Mouse (Mus musculus) regulatory T cell (primary cell): ENCODE measurements around the gene 1700057G04Rik.

ENCODE experiments used
- in situ Hi-C: fragments of 300-600 bp; cut with MboI, MseI; formaldehyde crosslinking; loops from one replicate; pipeline ENCODE4 v1.15.1; 2025; ENCODE audit warnings: high pct_unique_total_duplicates

1700057G04Rik gene

DNA sequence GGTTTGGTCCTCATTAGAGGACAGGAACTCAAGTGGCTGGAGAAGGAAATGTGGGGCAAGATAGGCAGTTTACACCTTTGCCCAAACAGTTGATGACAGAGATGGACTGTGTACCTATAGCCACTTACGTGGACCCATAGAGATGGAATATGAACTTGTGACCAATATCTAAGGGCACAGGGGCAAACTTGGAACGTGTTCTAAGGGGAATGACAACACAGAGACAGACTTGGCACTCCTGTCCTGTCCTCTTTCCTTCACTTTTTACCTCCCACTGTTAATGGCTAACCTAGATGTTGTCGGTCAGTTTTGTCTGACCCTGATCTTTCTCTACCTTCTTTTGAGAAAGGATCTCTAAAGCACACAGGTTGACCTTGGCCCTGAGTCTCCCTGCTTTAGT, 74.2 kb downstream of the 1700057G04Rik start:
- in situ Hi-C loops = no loop called here

DNA sequence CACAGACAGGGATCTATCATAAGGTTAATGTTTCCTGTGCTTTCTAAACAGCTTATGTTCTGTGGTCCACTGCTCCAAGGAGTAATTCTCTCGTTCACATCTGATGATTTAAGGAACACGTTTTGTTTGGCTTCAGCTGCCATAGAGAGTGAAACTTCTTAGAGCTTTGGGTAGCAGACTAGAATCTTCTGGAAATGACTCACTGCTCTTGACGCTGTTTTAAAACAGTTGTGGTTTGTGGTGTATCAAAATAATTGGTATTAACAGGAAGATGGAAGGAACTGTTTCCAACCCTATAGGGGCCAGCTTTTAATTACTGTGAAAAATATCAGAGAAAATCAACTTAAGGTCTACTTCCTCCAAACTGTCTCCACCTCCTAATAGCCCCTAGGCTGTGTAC, 75.2 kb downstream of the 1700057G04Rik start:
- in situ Hi-C loops = no loop called here

DNA sequence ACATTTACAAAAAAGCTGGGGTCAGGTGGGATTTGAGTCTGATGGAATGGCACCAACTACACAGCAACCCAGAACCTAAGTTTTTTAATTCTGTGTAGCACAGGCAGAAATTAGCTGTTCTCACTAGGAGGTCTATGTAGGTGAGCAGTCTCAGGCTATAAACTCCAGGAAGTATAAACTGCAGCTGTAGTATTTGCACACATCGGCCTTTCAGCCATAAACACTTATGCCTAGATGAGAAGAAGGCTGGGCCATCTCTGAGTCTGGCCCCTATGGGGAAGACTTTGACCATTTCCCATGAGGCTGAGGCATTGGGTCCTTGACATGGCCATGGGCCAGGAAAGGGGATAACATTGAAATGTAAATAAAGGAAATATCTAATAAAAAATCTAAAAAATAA, 76.7 kb downstream of the 1700057G04Rik start:
- in situ Hi-C loops = loop anchor here (5.0 kb wide), 1 partner anchor 159 kb away; no protein-coding TSS in a partner anchor

DNA sequence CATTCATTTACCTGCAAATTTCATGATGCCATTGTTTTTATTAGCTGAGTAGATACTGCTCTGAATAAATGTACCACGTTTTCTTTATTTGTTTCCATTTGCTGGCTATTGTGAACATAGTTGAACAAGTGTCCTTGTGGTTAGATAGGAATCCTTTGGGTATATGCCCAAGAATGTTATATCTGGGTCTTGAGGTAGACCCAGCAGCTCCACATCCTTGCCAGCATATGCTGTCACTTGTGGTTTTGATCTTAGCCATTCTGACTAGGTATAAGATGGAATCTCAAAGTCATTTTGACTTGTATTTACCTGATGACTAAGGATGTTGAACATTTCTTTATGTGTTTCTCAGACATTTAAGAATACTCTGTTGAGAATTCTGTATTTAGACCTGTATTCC, 77.7 kb downstream of the 1700057G04Rik start:
- in situ Hi-C loops = loop anchor here (5.0 kb wide), 1 partner anchor 160 kb away; no protein-coding TSS in a partner anchor

DNA sequence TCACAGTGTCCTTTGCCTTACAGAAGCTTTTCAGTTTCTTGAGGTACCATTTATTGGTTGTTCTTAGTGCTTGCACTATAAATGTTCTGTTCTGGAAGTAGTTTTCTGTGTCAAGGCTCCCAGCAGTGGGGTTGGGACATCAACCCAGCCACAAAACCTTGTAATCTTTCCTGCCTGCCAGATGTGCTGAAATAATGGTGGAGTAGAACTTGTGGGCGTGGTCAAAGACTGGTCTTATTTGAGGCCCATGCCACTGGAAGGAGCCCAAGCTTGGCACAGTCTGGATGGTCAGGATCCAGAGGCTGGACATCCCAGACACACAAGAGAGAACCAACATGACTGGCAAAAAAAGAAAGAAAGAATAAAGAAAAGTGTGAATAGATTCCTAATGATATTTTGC, 78.2 kb downstream of the 1700057G04Rik start:
- in situ Hi-C loops = loop anchor here (5.0 kb wide), 1 partner anchor 160 kb away; no protein-coding TSS in a partner anchor

DNA sequence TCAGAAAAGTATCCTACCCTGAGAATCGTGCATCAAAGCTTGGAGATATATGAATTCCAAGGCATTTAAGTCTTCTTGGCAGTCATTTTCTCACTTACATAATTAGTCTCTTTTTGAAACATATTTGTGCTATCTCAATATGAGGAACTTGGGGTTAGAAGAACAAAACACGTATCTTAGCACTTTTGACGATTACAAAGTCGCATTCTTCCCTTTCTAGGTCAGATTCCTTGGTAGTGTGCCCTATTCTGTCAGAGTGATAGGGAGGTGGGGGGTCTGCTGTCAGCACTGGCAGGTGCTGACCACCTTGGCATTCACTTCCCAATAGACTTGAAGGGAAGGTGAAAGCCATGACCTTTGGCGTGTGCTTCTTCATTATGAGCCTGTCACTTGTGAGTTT, 93.5 kb downstream of the 1700057G04Rik start:
- in situ Hi-C loops = no loop called here
